Mouse (Mus musculus) liver, postnatal 0 days (tissue): Measurements from ENCODE around the gene Gusb. TPM values are rescaled to one million over a fixed set of nuclear protein-coding genes. Genes with fewer than 3 reads are reported as not detected.

ENCODE experiments used
- ATAC-seq: fragments of 200-750 bp; cut with Nextera tagmentation; 2 replicates; pipeline ENCODE4 v1.8.0; 2017; ENCODE audit warnings: mild to moderate bottlenecking, moderate library complexity
- DNase-seq: peaks from one replicate; pipeline ENCODE4 v3.0.0-alpha.2; 2016
- H3K27ac ChIP-seq: fragments of 300-500 bp; sonication (generic); 2 replicates; pipeline ENCODE4 v1.5.1; 2014; ENCODE audit warnings: antibody characterized with exemption, moderate library complexity, mild to moderate bottlenecking, low read depth
- H3K27me3 ChIP-seq: fragments of 300-500 bp; sonication (generic); 2 replicates; pipeline ENCODE4 v1.6.1; 2014; ENCODE audit warnings: low read length, control low read depth, mixed read lengths; ENCODE audit not compliant: insufficient read depth
- H3K36me3 ChIP-seq: fragments of 300-500 bp; sonication (generic); replicated peaks from 2 replicates; pipeline ENCODE4 v1.6.1; 2014; ENCODE audit warnings: mild to moderate bottlenecking, control low read depth, low read length, moderate library complexity, mixed read lengths; ENCODE audit not compliant: insufficient read depth
- H3K4me1 ChIP-seq: fragments of 300-500 bp; sonication (generic); 2 replicates; pipeline ENCODE4 v1.6.1; 2014; ENCODE audit warnings: antibody characterized with exemption, mild to moderate bottlenecking, control low read depth; ENCODE audit not compliant: insufficient read depth
- H3K4me2 ChIP-seq: fragments of 300-500 bp; sonication (generic); 2 replicates; pipeline ENCODE4 v1.6.1; 2014; ENCODE audit warnings: low read depth, mild to moderate bottlenecking, low read length, moderate library complexity, mixed read lengths
- H3K4me3 ChIP-seq: fragments of 300-500 bp; sonication (generic); 2 replicates; pipeline ENCODE4 v1.5.1; 2014; ENCODE audit warnings: low read depth, low read length
- H3K9ac ChIP-seq: fragments of 300-500 bp; sonication (generic); replicated peaks from 2 replicates; pipeline ENCODE4 v1.6.1; 2014; ENCODE audit warnings: mild to moderate bottlenecking, moderate library complexity
- H3K9me3 ChIP-seq: fragments of 300-500 bp; sonication (generic); 2 replicates; pipeline ENCODE4 v1.6.1; 2016; ENCODE audit warnings: mild to moderate bottlenecking, control low read depth, low read length, mixed read lengths
- CTCF ChIP-seq: sonication (generic); IDR thresholded peaks from 2 replicates; pipeline ENCODE4 v1.5.1; 2016; ENCODE audit warnings: antibody characterized with exemption, low read depth
- EP300 ChIP-seq: IDR thresholded peaks from 2 replicates; pipeline ENCODE4 v1.6.1; 2016; ENCODE audit warnings: antibody characterized with exemption, low read depth, mild to moderate bottlenecking
- WGBS: fragments of 180-500 bp; shearing (Covaris S2); extraction: QIAGEN DNeasy Blood & Tissue Kit; methylation state at CpG from one replicate; pipeline ENCODE4 v1.1.7; 2014; ENCODE audit not compliant: insufficient replicate concordance; 5-methylcytosine and 5-hydroxymethylcytosine counted together
- polyA plus RNA-seq: library from polyadenylated mRNA; unstranded; fragments of >200 nt; fragmentation: Nextera tagmentation; extraction: Ambion mirVana; gene quantifications from 2 replicates; pipeline ENCODE4 v1.2.1, GENCODE M21; 2015

Gene Gusb
- polyA plus RNA-seq, 1 experiment from 2014 or later: 29.3 TPM

DNA sequence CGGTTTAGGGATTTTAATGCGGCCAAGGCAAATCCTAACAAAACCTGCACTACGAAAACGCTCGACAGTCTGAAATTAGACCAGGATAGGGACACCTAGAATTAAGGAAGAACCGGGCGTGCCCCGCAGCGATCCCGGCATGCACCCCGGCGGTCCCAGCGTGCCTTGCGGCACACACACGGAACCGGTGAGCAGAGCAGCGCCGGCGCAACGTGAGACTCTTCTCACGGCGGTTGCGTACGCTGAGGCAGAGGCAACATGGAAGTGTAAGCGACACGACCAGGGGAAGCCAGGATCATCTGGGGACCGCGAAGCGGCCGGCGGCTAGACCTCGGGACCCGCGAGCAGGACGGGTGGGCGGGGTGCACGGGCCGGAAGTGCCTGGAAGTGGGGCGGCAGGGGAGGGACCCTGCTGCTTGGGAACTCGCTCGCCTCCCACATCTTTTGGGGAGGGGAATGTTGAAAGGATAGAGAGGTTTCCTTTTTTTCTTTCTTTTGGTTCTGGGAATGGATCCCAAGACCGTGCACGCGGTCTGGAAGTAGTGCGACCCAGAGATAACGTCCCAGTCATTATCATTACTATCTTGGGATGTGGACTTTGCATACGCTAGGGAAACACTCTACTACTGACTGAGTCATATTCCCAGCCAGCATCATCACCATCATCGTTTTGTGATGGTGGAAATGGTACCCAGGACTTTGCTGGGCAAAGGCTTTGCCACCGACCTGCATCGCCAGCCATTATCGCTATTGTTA, 26.5 kb upstream of the Gusb start, which contains the start of the genes Asl and Crcp:
Gene Asl (minus strand): TSS at position 106 of the 756 bp plus-strand sequence.
Gene Crcp (plus strand): TSS at position 149 of the 756 bp plus-strand sequence.
- Histone ChIP-seq H3K4me2 (peak within 1 kb of the TSS; percentile 84), H3K27ac (peak within 1 kb of the TSS; percentile 95), H3K27me3 (no peaks in the 10 kb centered on the region), H3K4me1 (peaks cover 33% of the 10 kb centered on the region), H3K9me3 (no peaks in the 10 kb centered on the region), H3K4me3 (peak within 1 kb of the TSS; percentile 76), H3K36me3 (no peaks in the 10 kb centered on the region), H3K9ac (peak within 1 kb of the TSS; percentile 83)
- TF ChIP-seq EP300: 0 out of 2 replicates have a peak, but pooled peaks have one; percentile 8
- TF ChIP-seq CTCF: no peak
- WGBS: 2% methylated on average over 51 of the region's 51 CpGs
- ATAC-seq (peak; percentile 46), DNase-seq (peak; percentile 89)

DNA sequence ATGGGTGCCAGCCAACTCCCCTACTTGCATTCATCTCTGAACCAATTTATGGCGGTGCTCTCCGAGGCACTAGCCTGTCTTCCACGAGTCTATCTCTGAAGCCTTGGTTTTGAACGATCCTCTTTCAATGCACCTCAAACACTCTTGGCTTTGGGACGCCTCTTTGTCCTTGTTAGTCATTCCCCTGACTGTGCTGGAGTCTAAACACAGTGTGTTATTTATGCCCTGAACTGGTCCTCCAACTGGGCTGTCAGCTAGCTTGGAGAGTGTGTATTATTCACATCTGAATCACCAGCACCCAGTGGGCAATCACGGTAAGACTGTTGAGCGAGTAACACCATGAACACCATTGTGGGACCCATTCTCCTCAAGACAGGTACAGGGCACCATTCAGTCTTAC, 24.8 kb upstream of the Gusb start:
- H3K4me1 ChIP-seq: peaks cover 28% of the 10 kb centered on the region
- no peaks in the 10 kb centered on the region for H3K9me3 ChIP-seq
- no peak for DNase-seq
- no peak overlapping the region for H3K4me3 ChIP-seq
- TF ChIP-seq EP300: no peak
- no peak for TF ChIP-seq CTCF
- H3K27ac ChIP-seq: no peak overlapping the region
- no peak overlapping the region for H3K4me2 ChIP-seq
- no peak overlapping the region for H3K9ac ChIP-seq
- H3K27me3 ChIP-seq: no peaks in the 10 kb centered on the region
- ATAC-seq: no peak
- WGBS: 80% methylated on average over 7 of the region's 7 CpGs
- H3K36me3 ChIP-seq: no peaks in the 10 kb centered on the region

- Histone ChIP-seq H3K4me2 (no peak overlapping the region), H3K27me3 (no peaks in the 10 kb centered on the region), H3K4me1 (peaks cover 23% of the 10 kb centered on the region), H3K27ac (no peak overlapping the region), H3K36me3 (no peaks in the 10 kb centered on the region), H3K9me3 (no peaks in the 10 kb centered on the region), H3K4me3 (no peak overlapping the region), H3K9ac (no peak overlapping the region)
- WGBS: 61% methylated on average over 5 of the region's 5 CpGs
- ATAC-seq (no peak), DNase-seq (no peak)
- TF ChIP-seq CTCF (no peak), EP300 (no peak)
Observed at GRCm38 (mm10) chr5:130027134-130027533, 24.3 kb upstream of the Gusb start.

DNA sequence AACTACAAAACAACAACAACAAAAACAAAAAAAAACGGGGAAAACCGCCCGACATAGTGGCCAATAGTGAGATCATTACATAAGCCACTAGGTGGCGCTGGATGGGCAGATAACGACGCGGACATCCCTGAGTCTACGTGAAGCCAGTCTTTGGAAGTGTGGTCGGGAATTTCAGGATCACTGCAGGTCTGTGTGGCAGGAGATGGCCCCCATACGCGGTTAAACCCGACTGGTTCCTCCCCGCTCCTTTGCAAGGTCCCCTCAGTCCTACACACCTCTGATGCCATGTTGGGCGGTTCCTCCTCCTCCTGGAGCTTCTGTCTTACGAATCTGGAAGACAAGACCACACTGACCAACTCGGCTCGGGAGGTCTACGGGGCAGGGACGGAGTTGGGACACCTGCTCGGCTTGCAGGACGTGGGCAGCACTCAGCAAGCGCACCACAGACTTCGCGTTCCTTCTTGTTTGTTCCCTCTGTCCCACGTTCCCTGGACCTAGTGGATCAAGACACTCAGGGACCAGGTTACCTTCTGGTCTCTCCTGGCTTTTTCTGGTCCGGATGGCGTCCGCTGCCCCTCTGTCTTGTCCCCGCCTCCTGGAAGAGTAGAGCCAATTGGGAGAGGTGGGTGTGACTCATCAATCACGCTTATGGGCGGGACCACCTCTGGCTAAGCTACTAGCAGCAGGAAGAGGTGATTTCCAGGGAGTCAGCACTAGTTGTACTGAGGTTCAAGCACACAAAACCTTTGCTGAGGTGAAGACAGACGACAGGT, 21.1 kb upstream of the Gusb start:
- H3K4me1 ChIP-seq: peaks cover 5% of the 10 kb centered on the region; the same call in 1 of the 2 replicates
- H3K36me3 ChIP-seq: peaks cover 8% of the 10 kb centered on the region
- peak overlapping the region; percentile 77 for H3K4me3 ChIP-seq
- TF ChIP-seq EP300: 0 out of 2 replicates have a peak, but pooled peaks have one; percentile 23
- peak; percentile 94 for TF ChIP-seq CTCF
- ATAC-seq (peak; percentile 87), DNase-seq (peak; percentile 89)
- H3K9me3 ChIP-seq: no peaks in the 10 kb centered on the region
- peak overlapping the region; percentile 98 for H3K4me2 ChIP-seq
- H3K27ac ChIP-seq: peak overlapping the region; percentile 98
- peak overlapping the region; percentile 89 for H3K9ac ChIP-seq
- H3K27me3 ChIP-seq: no peaks in the 10 kb centered on the region
- 0% methylated on average over 32 of the region's 32 CpGs for WGBS

DNA sequence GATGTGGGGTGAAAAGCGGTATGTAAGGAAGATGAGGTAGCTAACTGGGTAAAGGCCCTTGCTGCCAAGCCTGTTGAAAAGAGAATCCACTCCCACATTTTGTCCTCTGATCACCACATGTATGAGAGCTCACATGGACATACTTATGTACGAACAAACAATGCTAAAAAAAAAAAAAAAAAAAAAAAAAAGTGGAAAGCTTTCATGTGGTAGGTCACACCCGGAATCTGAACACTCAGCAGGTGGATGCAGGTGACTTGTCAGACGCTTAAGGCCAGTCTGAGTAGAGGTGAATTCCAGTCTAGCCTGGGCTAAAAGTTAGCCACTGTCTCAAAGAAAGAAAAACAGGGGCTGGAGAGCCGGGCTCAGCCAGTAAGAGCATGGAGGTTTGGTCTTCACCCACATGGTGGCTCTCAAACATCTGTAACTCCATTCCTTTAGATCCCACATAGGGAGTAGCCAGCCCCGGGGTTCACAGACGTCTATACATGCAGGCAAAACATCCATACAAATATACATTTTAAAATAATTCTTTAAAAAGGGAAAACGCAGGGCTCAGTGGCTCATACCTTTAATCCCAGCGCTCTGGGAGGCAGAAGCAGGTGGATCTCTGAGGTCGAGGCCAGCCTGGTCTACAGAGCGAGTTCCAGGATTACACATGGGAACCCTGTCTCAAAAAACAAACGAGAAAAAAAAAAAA, 20.4 kb upstream of the Gusb start:
- WGBS: 29% methylated on average over 12 of the region's 12 CpGs
- TF ChIP-seq EP300 (no peak), CTCF (no peak)
- H3K4me1 ChIP-seq: peaks cover 5% of the 10 kb centered on the region; the same call in 1 of the 2 replicates
- no peak for ATAC-seq
- peak overlapping the region; percentile 98 for H3K27ac ChIP-seq
- H3K27me3 ChIP-seq: no peaks in the 10 kb centered on the region
- H3K36me3 ChIP-seq: peaks cover 15% of the 10 kb centered on the region
- H3K4me3 ChIP-seq: peak overlapping the region; percentile 77
- H3K4me2 ChIP-seq: peak overlapping the region; percentile 98
- no peak for DNase-seq
- no peaks in the 10 kb centered on the region for H3K9me3 ChIP-seq
- H3K9ac ChIP-seq: peak overlapping the region; percentile 89
